Mouse (Mus musculus) E14TG2a.4 (cell line): Measurements from ENCODE around the gene Gm48551.

Experiments used
- H3K27me3 ChIP-seq: 2 replicates; pipeline ENCODE4 v1.6.1; 2014; ENCODE audit warnings: low read length, control low read depth; ENCODE audit not compliant: insufficient read depth
- H3K36me3 ChIP-seq: 2 replicates; pipeline ENCODE4 v1.6.1; 2014; ENCODE audit warnings: low read length, control low read depth; ENCODE audit not compliant: insufficient read depth
- H3K4me1 ChIP-seq: replicated peaks from 2 replicates; pipeline ENCODE4 v1.6.1; 2014; ENCODE audit warnings: low read depth, low read length, control low read depth
- H3K4me3 ChIP-seq: replicated peaks from 2 replicates; pipeline ENCODE4 v1.5.1; 2014; ENCODE audit warnings: mild to moderate bottlenecking, low read length
- H3K9me3 ChIP-seq: 2 replicates; pipeline ENCODE4 v1.6.1; 2014; ENCODE audit warnings: low read length, control low read depth
- CTCF ChIP-seq: conservative IDR thresholded peaks from 2 replicates; pipeline ENCODE4 v1.5.1; 2014; ENCODE audit warnings: low read length
- NANOG ChIP-seq: IDR thresholded peaks from 2 replicates; pipeline ENCODE4 v1.6.1; 2014; ENCODE audit warnings: borderline replicate concordance, low read length, mixed read lengths
- POU5F1 ChIP-seq: IDR thresholded peaks from 2 replicates; pipeline ENCODE4 v1.6.1; 2014; ENCODE audit warnings: low read length, borderline replicate concordance

Gene Gm48551

DNA sequence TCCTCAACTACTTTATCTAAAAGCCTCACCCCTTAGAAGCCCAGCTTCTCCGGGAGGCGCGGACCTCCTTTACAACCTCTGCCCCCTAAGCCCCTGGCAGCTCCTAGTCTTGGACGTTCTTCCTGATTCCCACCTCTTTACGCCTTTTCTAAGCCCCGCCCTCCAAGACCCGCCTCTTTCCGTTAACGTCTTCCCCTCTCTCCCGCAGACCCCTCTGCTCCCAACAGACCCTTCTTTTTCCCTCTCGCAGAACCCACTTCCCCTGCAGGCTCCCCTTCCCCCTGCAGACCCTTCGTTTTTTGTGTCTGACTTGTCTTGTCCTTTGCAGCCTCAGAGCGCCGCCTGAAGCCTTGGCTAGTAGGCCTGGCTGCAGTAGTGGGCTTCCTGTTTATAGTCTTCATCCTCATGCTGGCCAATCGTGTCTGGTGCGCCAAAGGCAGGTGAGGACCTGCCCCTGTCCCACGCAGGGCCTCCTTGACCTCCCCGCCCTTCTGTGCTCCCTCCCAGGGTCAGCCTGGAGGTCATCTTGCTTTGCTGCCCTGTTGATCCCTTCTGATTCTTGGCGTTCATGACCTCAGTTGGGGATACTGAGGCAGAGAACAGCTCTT is 9.3 kb downstream of the Gm48551 start:
- H3K4me3 ChIP-seq: peak overlapping the region; percentile 46
- H3K27me3 ChIP-seq: no peaks in the 10 kb centered on the region

DNA sequence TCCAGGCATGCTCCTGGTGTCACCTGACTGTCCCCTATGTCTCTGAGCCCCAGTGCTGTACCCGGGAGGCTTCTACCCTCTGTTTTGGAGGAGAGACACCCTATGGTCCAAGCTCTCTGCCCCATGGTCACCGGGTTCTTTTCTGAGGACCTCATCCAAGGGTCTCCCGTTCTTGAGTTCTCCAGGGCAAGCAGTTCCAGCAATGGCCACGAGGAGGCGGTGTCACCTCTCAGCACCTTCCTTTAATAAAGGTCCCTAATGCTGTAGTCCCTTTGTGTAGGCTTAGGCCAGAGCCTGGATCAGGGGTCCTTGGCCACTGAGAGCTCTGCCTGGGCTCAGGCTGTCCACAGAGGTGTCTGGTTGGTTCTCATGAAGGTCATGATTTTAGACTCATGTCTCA is 10.9 kb downstream of the Gm48551 start:
- H3K4me3 ChIP-seq: no peak overlapping the region
- H3K4me1 ChIP-seq: peaks cover 80% of the 10 kb centered on the region
- TF ChIP-seq POU5F1 (no peak), CTCF (peak; percentile 100)

More for the DNA sequence above, 9.3 kb downstream of the Gm48551 start:
- peaks cover 30% of the 10 kb centered on the region for H3K36me3 ChIP-seq
- peaks cover 81% of the 10 kb centered on the region for H3K4me1 ChIP-seq
- H3K9me3 ChIP-seq: no peaks in the 10 kb centered on the region
- TF ChIP-seq NANOG (no peak), POU5F1 (no peak), CTCF (no peak)

DNA sequence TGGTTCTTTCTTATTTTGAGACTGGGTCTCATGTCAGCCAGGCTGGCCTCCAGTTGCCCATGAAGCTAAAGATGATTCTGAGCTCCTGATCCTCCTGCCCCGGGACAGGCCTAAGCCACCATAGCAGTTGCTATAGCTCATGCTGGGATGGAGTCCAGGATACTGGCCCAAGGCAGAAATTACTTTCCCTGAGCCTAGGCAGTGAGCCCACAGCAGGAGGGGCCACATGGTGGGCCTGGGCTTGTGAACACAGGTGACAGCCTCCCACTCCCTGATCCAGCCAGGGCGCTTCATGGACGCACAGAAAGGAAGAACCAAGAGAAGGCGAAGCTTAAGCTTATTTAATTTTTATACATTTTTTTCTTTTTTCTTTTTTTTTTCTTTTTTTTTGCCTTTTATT is 11.6 kb downstream of the Gm48551 start:
- TF ChIP-seq NANOG (no peak), CTCF (no peak), POU5F1 (no peak)
- H3K4me1 ChIP-seq: peaks cover 80% of the 10 kb centered on the region
- H3K9me3 ChIP-seq: no peaks in the 10 kb centered on the region
- no peaks in the 10 kb centered on the region for H3K27me3 ChIP-seq
- no peak overlapping the region for H3K4me3 ChIP-seq
- peaks cover 25% of the 10 kb centered on the region for H3K36me3 ChIP-seq

More for the DNA sequence above, 10.9 kb downstream of the Gm48551 start:
- peaks cover 28% of the 10 kb centered on the region for H3K36me3 ChIP-seq
- no peaks in the 10 kb centered on the region for H3K27me3 ChIP-seq
- H3K9me3 ChIP-seq: no peaks in the 10 kb centered on the region

DNA sequence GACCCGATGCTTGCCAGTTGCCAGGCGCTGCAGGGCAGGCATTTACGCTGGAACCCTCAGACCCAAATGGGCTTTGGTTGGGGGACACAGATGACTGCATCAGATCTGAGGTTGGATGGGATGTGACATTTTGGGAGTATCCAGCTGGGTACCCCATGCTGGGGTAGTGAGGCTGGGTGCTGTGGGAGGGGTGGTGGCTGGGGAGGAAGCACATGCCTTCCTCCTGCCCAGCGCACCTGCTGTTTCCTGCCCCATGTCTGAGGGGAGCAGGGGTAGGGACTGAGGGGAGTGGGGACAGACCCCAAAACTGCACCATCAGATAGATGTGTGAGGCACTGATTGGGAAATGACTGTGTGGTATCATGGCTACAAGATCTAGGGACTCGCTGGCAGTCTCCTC is 12.5 kb downstream of the Gm48551 start:
- H3K36me3 ChIP-seq: peaks cover 16% of the 10 kb centered on the region
- H3K4me3 ChIP-seq: peak overlapping the region; percentile 32
- no peaks in the 10 kb centered on the region for H3K9me3 ChIP-seq
- TF ChIP-seq CTCF (no peak), POU5F1 (no peak), NANOG (no peak)
- peaks cover 86% of the 10 kb centered on the region for H3K4me1 ChIP-seq
- H3K27me3 ChIP-seq: no peaks in the 10 kb centered on the region

DNA sequence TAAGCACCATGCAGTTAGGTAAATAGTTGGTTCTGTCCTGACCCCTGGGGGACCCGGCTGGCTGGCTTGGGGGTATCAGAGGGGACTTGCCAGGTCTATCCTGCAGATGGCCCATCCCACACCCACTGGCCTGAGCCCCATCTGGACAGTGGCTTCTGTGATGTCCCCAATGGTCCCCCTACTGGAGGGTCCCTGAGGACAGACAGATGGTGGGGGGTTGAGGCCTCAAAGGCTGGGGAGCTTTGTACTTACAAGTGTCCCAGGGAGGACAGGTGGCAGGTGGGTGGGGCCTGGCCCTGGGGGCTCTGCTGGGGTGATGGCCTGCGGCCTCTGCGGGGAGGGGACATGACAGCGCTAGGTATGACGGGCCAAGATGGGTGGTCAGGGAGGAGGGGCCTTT is 15.0 kb downstream of the Gm48551 start:
- no peak for TF ChIP-seq CTCF
- TF ChIP-seq NANOG: no peak
- TF ChIP-seq POU5F1: no peak
- Histone ChIP-seq H3K27me3 (no peaks in the 10 kb centered on the region), H3K9me3 (no peaks in the 10 kb centered on the region), H3K36me3 (peaks cover 15% of the 10 kb centered on the region), H3K4me1 (peaks cover 90% of the 10 kb centered on the region), H3K4me3 (peak overlapping the region; percentile 77)

DNA sequence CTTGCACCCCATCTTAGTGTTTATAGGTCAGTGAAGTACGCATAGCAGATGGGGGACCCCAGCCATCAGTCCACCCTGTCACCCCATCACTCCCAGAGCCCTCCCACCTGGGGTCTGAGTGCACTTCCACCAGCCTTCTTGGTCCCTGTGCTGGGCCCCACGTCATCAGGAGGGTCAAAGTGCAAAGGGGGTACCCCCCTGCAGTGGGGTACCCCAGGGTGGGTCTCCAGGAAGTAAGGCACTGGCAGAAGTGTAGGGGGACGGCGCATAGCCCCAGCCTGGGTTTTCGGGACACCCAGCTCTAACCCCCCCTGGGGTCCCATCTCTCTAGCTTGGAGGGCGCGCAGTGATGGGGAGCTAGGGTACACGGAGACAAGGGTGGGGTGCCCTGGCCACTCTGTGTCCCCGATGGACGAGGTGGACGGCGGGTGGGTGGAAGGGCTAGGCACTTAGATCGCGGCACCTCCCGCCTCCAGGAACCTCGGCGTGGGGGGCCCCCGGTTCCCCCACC is 15.6 kb downstream of the Gm48551 start:
- H3K36me3 ChIP-seq: peaks cover 15% of the 10 kb centered on the region
- H3K9me3 ChIP-seq: no peaks in the 10 kb centered on the region
- peak overlapping the region; percentile 77 for H3K4me3 ChIP-seq
- no peaks in the 10 kb centered on the region for H3K27me3 ChIP-seq
- no peak for TF ChIP-seq CTCF
- no peak for TF ChIP-seq NANOG
- no peak for TF ChIP-seq POU5F1
- H3K4me1 ChIP-seq: peaks cover 95% of the 10 kb centered on the region

DNA sequence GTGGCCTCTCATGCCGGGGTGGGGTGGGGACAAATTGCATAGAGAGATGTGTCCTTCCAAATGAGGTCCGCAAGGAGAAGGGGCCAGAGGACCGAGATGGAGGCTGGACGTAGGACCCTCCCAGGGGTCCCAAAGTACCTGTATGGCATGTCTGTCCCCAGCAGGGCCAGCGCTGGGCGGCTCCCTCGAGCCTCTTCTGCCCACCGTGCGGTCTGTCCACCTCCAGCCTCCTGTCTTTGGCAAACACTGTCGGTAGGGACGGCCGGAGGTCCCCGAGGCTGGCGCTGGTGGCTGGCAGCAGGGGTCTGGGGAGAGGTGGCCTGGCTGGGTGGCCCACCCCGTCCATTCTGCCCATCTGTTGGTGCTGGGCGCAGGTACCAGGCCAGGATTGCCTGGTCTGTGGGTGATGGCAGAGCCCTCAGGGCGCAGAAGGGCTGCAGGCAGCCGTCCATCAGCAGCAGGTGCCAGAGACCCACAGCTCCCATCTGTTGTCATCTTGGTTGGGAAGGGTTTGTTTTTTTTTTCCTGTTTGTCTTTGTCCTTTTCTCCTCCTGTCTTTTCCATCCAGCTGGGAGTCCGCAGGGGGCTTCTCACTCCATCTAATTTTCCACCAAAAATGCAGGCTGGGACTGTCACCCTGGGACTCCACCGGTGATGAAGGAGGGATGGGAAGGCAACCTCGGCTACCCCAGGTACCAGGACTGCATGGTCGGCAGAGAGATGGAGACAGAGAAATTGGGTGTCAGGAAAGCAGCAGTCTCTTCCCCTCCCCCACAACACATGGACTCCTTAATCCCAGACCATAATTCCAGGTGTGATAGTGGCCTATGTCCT is 16.3 kb downstream of the Gm48551 start:
- TF ChIP-seq NANOG (no peak), CTCF (no peak), POU5F1 (no peak)
- peaks cover 18% of the 10 kb centered on the region for H3K36me3 ChIP-seq
- H3K4me1 ChIP-seq: peaks cover 96% of the 10 kb centered on the region
- no peaks in the 10 kb centered on the region for H3K27me3 ChIP-seq
- H3K9me3 ChIP-seq: no peaks in the 10 kb centered on the region
- peak overlapping the region; percentile 77 for H3K4me3 ChIP-seq

DNA sequence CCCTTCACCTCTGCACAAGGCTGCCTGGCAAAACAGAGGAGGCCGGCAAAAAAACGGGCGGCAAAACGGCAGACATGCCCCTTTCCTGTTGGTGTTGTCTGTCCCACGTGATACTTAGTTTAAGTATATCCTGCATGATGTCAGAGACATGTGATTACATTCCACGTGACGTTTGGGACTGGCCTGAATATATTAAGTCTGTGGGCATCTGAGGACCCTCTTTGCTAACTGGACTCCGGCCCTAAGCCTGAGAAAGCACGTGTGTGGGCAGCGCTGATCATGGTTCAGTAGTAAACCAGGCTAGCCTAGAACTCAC is 16.9 kb downstream of the Gm48551 start:
- Histone ChIP-seq H3K27me3 (no peaks in the 10 kb centered on the region), H3K36me3 (peaks cover 24% of the 10 kb centered on the region), H3K9me3 (no peaks in the 10 kb centered on the region), H3K4me3 (peak overlapping the region; percentile 77), H3K4me1 (peaks cover 96% of the 10 kb centered on the region)
- TF ChIP-seq NANOG (no peak), CTCF (no peak), POU5F1 (no peak)
